Mouse (Mus musculus) embryonic fibroblast, embryonic 13.5 days (primary cell): ENCODE data around the gene Dhx40.

Experiments used
- CTCF ChIP-seq: IDR thresholded peaks from 2 replicates; pipeline ENCODE4 v1.5.1; 2011; ENCODE audit warnings: mild to moderate bottlenecking, control low read depth, low read length, moderate library complexity, borderline replicate concordance; ENCODE audit not compliant: insufficient read depth
- POLR2A ChIP-seq: IDR thresholded peaks from 2 replicates; pipeline ENCODE4 v1.6.1; 2011; ENCODE audit warnings: low read depth, mild to moderate bottlenecking, control low read depth, low read length, moderate library complexity

- no peak for TF ChIP-seq CTCF
- TF ChIP-seq POLR2A, result no peak
Observed at GRCm38 (mm10) chr11:86828396-86828795, 20.9 kb upstream of the Dhx40 start.
